Mouse (Mus musculus) heart, adult 2 months (tissue): ENCODE measurements at regions not wholly inside any gene's neighbourhood (a gene's known extent, or its start where the extent isn't known, plus 50 kb on each side); places are given as distances from the start of the nearest gene placed in this dataset.
A peak's percentile ranks its signal among the peaks of the same experiment; 100 is the strongest.

ENCODE experiments used
- DNase-seq, 2 experiments: peaks; one replicate each; pipeline ENCODE4 v3.0.0; 2021
- H3K27ac ChIP-seq: fragments of 200-600 bp; 2 replicates; pipeline ENCODE4 v1.8.1; 2022
- H3K27me3 ChIP-seq: fragments of 200-500 bp; 2 replicates; pipeline ENCODE4 v1.6.1; 2012; ENCODE audit warnings: mild to moderate bottlenecking, low read length, inconsistent platforms, mixed read lengths; ENCODE audit not compliant: control insufficient read depth, insufficient read depth
- H3K36me3 ChIP-seq: fragments of 200-500 bp; 2 replicates; pipeline ENCODE4 v1.6.1; 2012; ENCODE audit warnings: low read length, inconsistent platforms; ENCODE audit not compliant: control insufficient read depth, insufficient read depth
- H3K4me1 ChIP-seq: fragments of 200-500 bp; 2 replicates; pipeline ENCODE4 v1.6.1; 2011; ENCODE audit warnings: low read length; ENCODE audit not compliant: control insufficient read depth, insufficient read depth
- H3K4me3 ChIP-seq: fragments of 200-600 bp; 2 replicates; pipeline ENCODE4 v1.8.1; 2022
- H3K79me2 ChIP-seq: fragments of 200-500 bp; replicated peaks from 2 replicates; pipeline ENCODE4 v1.6.1; 2012; ENCODE audit warnings: mild to moderate bottlenecking, inconsistent platforms, low read length, moderate library complexity, mixed read lengths; ENCODE audit not compliant: control insufficient read depth, insufficient read depth
- H3K9ac ChIP-seq: fragments of 200-500 bp; 2 replicates; pipeline ENCODE4 v1.6.1; 2012; ENCODE audit warnings: low read depth, mild to moderate bottlenecking, control low read depth, inconsistent platforms, low read length, mixed read lengths
- CTCF ChIP-seq: fragments of 200-600 bp; IDR thresholded peaks from 2 replicates; pipeline ENCODE4 v1.8.1; 2022; ENCODE audit warnings: antibody characterized with exemption, mild to moderate bottlenecking, moderate library complexity
- EP300 ChIP-seq: fragments of 200-500 bp; IDR thresholded peaks from 2 replicates; pipeline ENCODE4 v1.6.1; 2011; ENCODE audit warnings: low read depth, low read length, control low read depth; ENCODE audit not compliant: insufficient read depth
- POLR2A ChIP-seq: fragments of 200-500 bp; IDR thresholded peaks from 2 replicates; pipeline ENCODE4 v1.6.1; 2011; ENCODE audit warnings: mild to moderate bottlenecking, low read depth, low read length, control low read depth; ENCODE audit not compliant: insufficient read depth
- WGBS: fragments of 180-500 bp; shearing (Covaris S2); methylation state at CpG from one replicate; pipeline ENCODE4 v1.1.7; 2018; 5-methylcytosine and 5-hydroxymethylcytosine counted together
- intact Hi-C: fragments of 180-260 bp; cut with DNase I; formaldehyde crosslinking; loops from one replicate; pipeline ENCODE4 v1.15.1; 2025

DNA sequence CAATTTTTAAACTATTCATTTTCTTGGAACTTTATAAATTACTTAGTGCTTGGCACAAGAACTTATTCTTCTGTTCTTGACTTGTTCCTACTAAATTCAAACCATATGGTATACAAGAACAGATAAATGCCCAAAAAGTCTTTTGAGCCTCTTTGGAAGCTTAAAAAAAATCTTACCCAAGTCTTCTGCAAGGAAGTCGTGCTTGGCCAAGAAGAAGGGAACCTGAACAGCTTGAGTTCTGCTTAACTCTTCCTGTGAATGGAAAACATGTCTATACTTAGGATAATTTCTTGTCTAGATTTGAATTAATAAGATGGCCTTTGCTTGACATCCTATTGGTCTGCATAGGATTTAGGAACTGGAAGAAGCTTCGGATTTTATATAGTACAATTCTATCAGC is 2020.0 kb upstream of the Lrrc6 start:
- H3K4me3 ChIP-seq: no peak overlapping the region
- peaks cover 2% of the 10 kb centered on the region; the same call in 1 of the 2 replicates for H3K36me3 ChIP-seq
- H3K27me3 ChIP-seq: no peaks in the 10 kb centered on the region
- no peak overlapping the region for H3K27ac ChIP-seq
- no peak overlapping the region for H3K9ac ChIP-seq
- peaks cover 2% of the 10 kb centered on the region for H3K4me1 ChIP-seq
- H3K79me2 ChIP-seq: no peaks in the 10 kb centered on the region
- 71% methylated on average over 2 of the region's 2 CpGs for WGBS
- TF ChIP-seq EP300: no peak
- TF ChIP-seq POLR2A: no peak
- no peak for TF ChIP-seq CTCF
- no peak for DNase-seq
- intact Hi-C loops: no loop called here

DNA sequence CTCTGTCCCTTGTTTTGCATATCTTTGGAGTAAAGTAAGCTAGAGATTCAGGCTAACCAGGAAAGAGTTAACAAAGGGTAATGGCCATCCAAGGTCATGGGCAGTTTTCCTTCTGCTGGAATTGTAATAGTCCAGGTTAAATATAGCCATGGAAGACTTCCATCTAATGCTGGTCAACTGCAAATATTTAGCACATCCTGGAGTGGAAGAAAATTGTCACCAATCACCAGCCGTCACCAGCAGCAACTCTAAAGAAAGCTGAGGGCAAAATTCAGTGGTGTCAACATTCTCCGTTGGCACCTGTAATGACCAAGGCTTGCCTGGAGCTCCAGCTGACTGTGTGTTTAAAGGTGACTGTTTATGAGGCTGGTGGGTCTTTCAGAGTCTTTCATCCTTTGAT is 2011.7 kb upstream of the Lrrc6 start:
- DNase-seq: peak in 1 of 2 experiments; percentile 39
- Histone ChIP-seq H3K79me2 (no peaks in the 10 kb centered on the region), H3K4me1 (no peaks in the 10 kb centered on the region; the same call in 1 of the 2 replicates), H3K27ac (peak overlapping the region; percentile 71), H3K9ac (no peak overlapping the region), H3K36me3 (peaks cover 3% of the 10 kb centered on the region), H3K4me3 (no peak overlapping the region), H3K27me3 (no peaks in the 10 kb centered on the region)
- intact Hi-C loops: no loop called here
- WGBS: 35% methylated on average over 2 of the region's 2 CpGs
- 0 out of 2 replicates have a peak, but pooled peaks have one; percentile 29 for TF ChIP-seq POLR2A
- TF ChIP-seq EP300: no peak

DNA sequence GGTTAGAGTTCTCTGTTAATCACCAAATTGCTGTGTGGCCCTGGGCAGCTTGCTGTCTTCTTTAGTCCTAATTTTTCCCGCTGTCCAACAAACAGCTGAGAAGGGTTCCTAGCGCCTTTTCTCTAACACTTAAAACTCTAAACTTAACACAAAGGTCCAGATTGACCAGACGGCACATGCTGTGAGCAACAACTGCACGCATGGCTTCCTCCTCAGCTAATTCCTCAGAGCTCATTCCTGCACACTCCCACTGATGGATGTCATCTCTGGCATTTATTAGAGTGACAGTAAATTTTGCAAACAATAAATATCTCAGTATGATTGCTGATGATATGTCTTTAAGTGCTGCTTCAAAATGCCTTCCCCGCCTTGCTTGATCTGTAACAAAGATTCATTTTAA is 2007.5 kb upstream of the Lrrc6 start:
- no peaks in the 10 kb centered on the region for H3K27me3 ChIP-seq
- no peaks in the 10 kb centered on the region for H3K79me2 ChIP-seq
- H3K9ac ChIP-seq: no peak overlapping the region
- no peak for DNase-seq
- H3K4me1 ChIP-seq: no peaks in the 10 kb centered on the region; the same call in 1 of the 2 replicates
- 87% methylated on average over 5 of the region's 5 CpGs for WGBS
- no peak overlapping the region for H3K27ac ChIP-seq
- no peak for TF ChIP-seq EP300
- no peak for TF ChIP-seq POLR2A
- no peak for TF ChIP-seq CTCF
- intact Hi-C loops: no loop called here
- H3K4me3 ChIP-seq: no peak overlapping the region
- H3K36me3 ChIP-seq: peaks cover 3% of the 10 kb centered on the region

- intact Hi-C loops: no loop called here
- Histone ChIP-seq H3K4me3 (no peak overlapping the region), H3K79me2 (no peaks in the 10 kb centered on the region), H3K9ac (no peak overlapping the region), H3K27ac (no peak overlapping the region), H3K36me3 (no peaks in the 10 kb centered on the region), H3K4me1 (no peaks in the 10 kb centered on the region), H3K27me3 (no peaks in the 10 kb centered on the region)
- no peak for TF ChIP-seq EP300
- TF ChIP-seq CTCF: no peak
- TF ChIP-seq POLR2A: no peak
- 66% methylated on average over 2 of the region's 2 CpGs for WGBS
- DNase-seq: no peak
Measured at GRCm38 (mm10) chr15:68506093-68506492, 2005.4 kb upstream of the Lrrc6 start.

DNA sequence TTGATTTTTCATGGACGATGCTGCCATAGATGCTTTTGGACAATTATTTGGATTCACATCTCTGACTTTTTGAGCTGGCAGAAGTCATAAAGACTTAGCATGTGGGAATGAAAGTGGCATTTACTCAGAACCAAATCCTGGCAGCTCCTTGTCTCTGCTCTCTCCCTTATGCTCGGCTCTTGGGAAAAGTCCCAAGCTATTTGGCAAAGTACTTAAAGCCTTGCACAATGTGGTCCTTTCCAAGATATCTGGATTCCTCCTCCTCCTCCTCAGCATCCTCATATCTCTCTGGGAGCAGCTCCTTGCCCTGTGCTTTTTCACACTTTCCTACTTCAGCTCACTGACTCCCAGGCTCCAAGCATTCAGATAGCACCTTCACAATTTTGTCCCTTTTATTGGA is 1995.7 kb upstream of the Lrrc6 start:
- H3K27ac ChIP-seq: no peak overlapping the region
- peaks cover 1% of the 10 kb centered on the region; the same call in 1 of the 2 replicates for H3K4me1 ChIP-seq
- no peak overlapping the region for H3K9ac ChIP-seq
- TF ChIP-seq CTCF (no peak), EP300 (no peak), POLR2A (no peak)
- no peaks in the 10 kb centered on the region for H3K79me2 ChIP-seq
- WGBS: 51% methylated on average over 2 of the region's 2 CpGs
- no peaks in the 10 kb centered on the region for H3K36me3 ChIP-seq
- peak in 1 of 2 experiments; percentile 4 for DNase-seq
- intact Hi-C loops: no loop called here
- H3K27me3 ChIP-seq: no peaks in the 10 kb centered on the region
- H3K4me3 ChIP-seq: no peak overlapping the region

GRCm38 (mm10) chr15:68484789-68485188 is 1984.1 kb upstream of the Lrrc6 start:
- 95% methylated on average over 1 of the region's 1 CpGs for WGBS
- intact Hi-C loops: no loop called here
- DNase-seq: no peak

More at GRCm38 (mm10) chr15:68484789-68485188, 1984.1 kb upstream of the Lrrc6 start:
- Histone ChIP-seq H3K27ac (no peak overlapping the region), H3K4me3 (no peak overlapping the region), H3K4me1 (no peaks in the 10 kb centered on the region), H3K9ac (no peak overlapping the region), H3K27me3 (no peaks in the 10 kb centered on the region), H3K79me2 (no peaks in the 10 kb centered on the region), H3K36me3 (no peaks in the 10 kb centered on the region)
- no peak for TF ChIP-seq POLR2A
- TF ChIP-seq EP300: no peak
- TF ChIP-seq CTCF: no peak
